ENCODE assay signal across 8 mouse cellular contexts in the genomic region with DNA sequence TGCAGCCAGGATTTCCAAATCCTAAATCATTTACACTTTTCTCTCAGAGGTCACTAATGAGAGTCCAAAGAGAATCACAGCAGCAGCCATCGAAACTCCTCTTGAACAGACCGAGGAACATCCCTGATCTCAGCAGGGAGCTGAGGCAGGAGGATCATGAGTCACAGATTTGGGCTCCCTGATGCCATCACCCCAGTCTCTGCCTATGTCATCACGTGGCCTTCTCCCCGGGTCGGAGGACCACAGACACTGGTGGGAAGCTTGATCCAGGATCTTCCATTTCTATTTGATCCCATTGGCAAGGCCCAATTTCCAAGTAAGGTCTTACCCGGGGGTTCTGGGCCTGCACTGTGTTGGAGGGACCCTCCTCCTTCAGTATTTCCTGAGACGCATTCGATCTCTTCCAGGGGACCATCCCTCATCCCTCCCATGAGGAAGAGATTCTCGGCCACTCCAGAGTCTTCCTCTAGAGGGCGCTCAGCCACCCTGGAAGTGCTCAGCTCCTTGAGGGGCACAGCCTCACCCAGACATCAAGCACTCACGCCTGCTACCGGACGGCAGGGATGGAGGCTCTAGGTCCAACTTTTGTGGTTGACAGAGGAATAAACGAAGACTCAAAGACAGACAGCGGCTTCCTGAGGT. TPM values are rescaled to one million over a fixed set of nuclear protein-coding genes. Genes with fewer than 3 reads are reported as not detected.
A peak's percentile ranks its signal among the peaks of the same experiment; 100 is the strongest.
DNase-seq lines count a peak whose midpoint lies in the region; ATAC-seq lines count a peak whose summit lies in the region.

No protein-coding gene starts in this region.

- H3K9me3 ChIP-seq in embryonic facial prominence, embryonic 14.5 days (ENCODE audit: control insufficient read depth, low read length): no peaks in the 10 kb centered on the region
- no peaks in the 10 kb centered on the region for H3K9me3 ChIP-seq in heart, embryonic 12.5 days (replicated peaks)
- H3K9me3 ChIP-seq in kidney, embryonic 14.5 days (ENCODE audit: control insufficient read depth, low read length): no peaks in the 10 kb centered on the region
- no peaks in the 10 kb centered on the region for H3K9me3 ChIP-seq in liver, embryonic 12.5 days (replicated peaks)
- no peaks in the 10 kb centered on the region for H3K9me3 ChIP-seq in neural tube, embryonic 12.5 days
- H3K9me3 ChIP-seq in stomach, embryonic 15.5 days: no peaks in the 10 kb centered on the region

- no peaks in the 10 kb centered on the region for H3K27me3 ChIP-seq in embryonic facial prominence, embryonic 14.5 days (replicated peaks; ENCODE audit: control insufficient read depth, insufficient read depth, low read length)
- H3K27me3 ChIP-seq in heart, embryonic 12.5 days (replicated peaks): no peaks in the 10 kb centered on the region
- no peaks in the 10 kb centered on the region for H3K27me3 ChIP-seq in kidney, embryonic 14.5 days (ENCODE audit: control insufficient read depth, insufficient read depth, low read length)
- H3K27me3 ChIP-seq in liver, embryonic 12.5 days (replicated peaks): peaks cover 13% of the 10 kb centered on the region
- no peaks in the 10 kb centered on the region for H3K27me3 ChIP-seq in neural tube, embryonic 12.5 days (replicated peaks)
- H3K27me3 ChIP-seq in stomach, embryonic 15.5 days (replicated peaks): no peaks in the 10 kb centered on the region

- no peak overlapping the region for H3K4me2 ChIP-seq in embryonic facial prominence, embryonic 14.5 days (ENCODE audit: low read depth, low read length)
- H3K4me2 ChIP-seq in heart, embryonic 12.5 days: peak overlapping the region; percentile 28; the same call in 1 of the 2 replicates
- no peak overlapping the region for H3K4me2 ChIP-seq in kidney, embryonic 14.5 days (replicated peaks; ENCODE audit: low read depth, low read length)
- H3K4me2 ChIP-seq in liver, embryonic 12.5 days: no peak overlapping the region
- 0 out of 2 replicates have a peak overlapping the region, but pooled peaks have one; percentile 3 for H3K4me2 ChIP-seq in neural tube, embryonic 12.5 days (replicated peaks)
- peak overlapping the region; percentile 10; the same call in 1 of the 2 replicates for H3K4me2 ChIP-seq in stomach, embryonic 15.5 days

- DNase-seq in CD4-positive, CD25-positive, alpha-beta regulatory T cell, adult 2 months (ENCODE audit: low read depth, low spot score): peak; percentile 83
- DNase-seq in adrenal gland, postnatal 36 days: peak; percentile 74 to 81
- DNase-seq in embryonic facial prominence, embryonic 14.5 days (ENCODE audit: low spot score): peak; percentile 71

- no peak overlapping the region for H3K9ac ChIP-seq in embryonic facial prominence, embryonic 14.5 days (ENCODE audit: low read depth, low read length)
- no peak overlapping the region for H3K9ac ChIP-seq in heart, embryonic 12.5 days
- H3K9ac ChIP-seq in kidney, embryonic 14.5 days (ENCODE audit: low read depth, low read length): no peak overlapping the region
- no peak overlapping the region for H3K9ac ChIP-seq in liver, embryonic 12.5 days
- H3K9ac ChIP-seq in neural tube, embryonic 12.5 days: no peak overlapping the region
- H3K9ac ChIP-seq in stomach, embryonic 15.5 days: no peak overlapping the region

- ATAC-seq in embryonic facial prominence, embryonic 14.5 days (ENCODE audit: low read depth): peak; percentile 58
- ATAC-seq in heart, embryonic 12.5 days (ENCODE audit: insufficient number of reproducible peaks, low FRiP score): peak; percentile 77
- ATAC-seq in kidney, embryonic 14.5 days (ENCODE audit: low FRiP score, low TSS enrichment): peak; percentile 89
- peak; percentile 47 for ATAC-seq in liver, embryonic 12.5 days
- ATAC-seq in neural tube, embryonic 12.5 days (ENCODE audit: low FRiP score, low read depth): peak; percentile 66
- no peak; the same call in 1 of the 2 replicates for ATAC-seq in stomach, embryonic 15.5 days (ENCODE audit: insufficient read depth, low FRiP score, low read depth)

- no peaks in the 10 kb centered on the region for H3K36me3 ChIP-seq in embryonic facial prominence, embryonic 14.5 days (ENCODE audit: control insufficient read depth, insufficient read depth, low read length)
- H3K36me3 ChIP-seq in heart, embryonic 12.5 days: no peaks in the 10 kb centered on the region
- H3K36me3 ChIP-seq in kidney, embryonic 14.5 days (ENCODE audit: control insufficient read depth, insufficient read depth, low read length): no peaks in the 10 kb centered on the region
- H3K36me3 ChIP-seq in liver, embryonic 12.5 days: no peaks in the 10 kb centered on the region
- no peaks in the 10 kb centered on the region for H3K36me3 ChIP-seq in neural tube, embryonic 12.5 days
- H3K36me3 ChIP-seq in stomach, embryonic 15.5 days: no peaks in the 10 kb centered on the region

- no peaks in the 10 kb centered on the region for H3K4me1 ChIP-seq in embryonic facial prominence, embryonic 14.5 days (ENCODE audit: control insufficient read depth, insufficient read depth, low read length)
- no peaks in the 10 kb centered on the region for H3K4me1 ChIP-seq in heart, embryonic 12.5 days (replicated peaks)
- H3K4me1 ChIP-seq in kidney, embryonic 14.5 days (ENCODE audit: control insufficient read depth, insufficient read depth, low read length): 0 out of 2 replicates have a peak, but pooled peaks cover 4% of the 10 kb centered on the region
- no peaks in the 10 kb centered on the region for H3K4me1 ChIP-seq in liver, embryonic 12.5 days
- H3K4me1 ChIP-seq in neural tube, embryonic 12.5 days: no peaks in the 10 kb centered on the region
- H3K4me1 ChIP-seq in stomach, embryonic 15.5 days: no peaks in the 10 kb centered on the region; the same call in 1 of the 2 replicates

- 28% methylated on average over 15 of the region's 15 CpGs for WGBS in embryonic facial prominence, embryonic 14.5 days
- WGBS in heart, embryonic 12.5 days: 23% methylated on average over 15 of the region's 15 CpGs
- WGBS in kidney, embryonic 14.5 days: 29% methylated on average over 15 of the region's 15 CpGs
- 22% methylated on average over 15 of the region's 15 CpGs for WGBS in liver, embryonic 12.5 days (ENCODE audit: insufficient replicate concordance)
- 23% methylated on average over 15 of the region's 15 CpGs for whole genome bisulfite sequencing in neural tube, embryonic 12.5 days
- WGBS in stomach, embryonic 15.5 days: 26% methylated on average over 15 of the region's 15 CpGs

- no peak overlapping the region for H3K27ac ChIP-seq in embryonic facial prominence, embryonic 14.5 days (replicated peaks; ENCODE audit: low read depth, low read length)
- no peak overlapping the region for H3K27ac ChIP-seq in heart, embryonic 12.5 days (ENCODE audit: poor library complexity, severe bottlenecking)
- H3K27ac ChIP-seq in kidney, embryonic 14.5 days (ENCODE audit: low read depth, low read length): no peak overlapping the region
- H3K27ac ChIP-seq in liver, embryonic 12.5 days: no peak overlapping the region
- no peak overlapping the region for H3K27ac ChIP-seq in neural tube, embryonic 12.5 days
- H3K27ac ChIP-seq in stomach, embryonic 15.5 days: no peak overlapping the region

- no peak overlapping the region for H3K4me3 ChIP-seq in embryonic facial prominence, embryonic 14.5 days (ENCODE audit: low read depth, low read length)
- no peak overlapping the region for H3K4me3 ChIP-seq in heart, embryonic 12.5 days
- no peak overlapping the region for H3K4me3 ChIP-seq in kidney, embryonic 14.5 days (ENCODE audit: low read length)
- H3K4me3 ChIP-seq in liver, embryonic 12.5 days: no peak overlapping the region
- H3K4me3 ChIP-seq in neural tube, embryonic 12.5 days: no peak overlapping the region
- H3K4me3 ChIP-seq in stomach, embryonic 15.5 days (replicated peaks): no peak overlapping the region

RNA-seq across cellular contexts. Expression of a gene that starts 24.8 kb away (rescaled TPM):
- total RNA-seq in adrenal gland, postnatal 36 days (2021): 10 to 100 TPM; 13.8 to 14.4 TPM
- polyA plus RNA-seq in embryonic facial prominence, embryonic 14.5 days (2014; fragmentation: Nextera tagmentation; extraction: Ambion mirVana): 46.9 and 55.5 TPM in 2 replicates
- polyA plus RNA-seq in heart, embryonic 12.5 days (2016; fragmentation: Nextera tagmentation; extraction: Ambion mirVana): 38.7 and 39.4 TPM in 2 replicates
- 32.5 and 54.4 TPM in 2 replicates for polyA plus RNA-seq in kidney, embryonic 14.5 days (2014; fragmentation: Nextera tagmentation; extraction: Ambion mirVana)
- 4.9 and 6.0 TPM in 2 replicates for polyA plus RNA-seq in liver, embryonic 12.5 days (2016; fragmentation: Nextera tagmentation; extraction: Ambion mirVana)
- 115 and 117 TPM in 2 replicates for polyA plus RNA-seq in neural tube, embryonic 12.5 days (2016; fragmentation: Nextera tagmentation; extraction: Ambion mirVana)
- polyA plus RNA-seq in stomach, embryonic 15.5 days (2015; fragmentation: Nextera tagmentation; extraction: Ambion mirVana): 28.8 and 30.0 TPM in 2 replicates

RNA-seq across cellular contexts. Expression of a gene that starts 30.0 kb away (rescaled TPM):
- 10 to 100 TPM; 47.4 to 51.1 TPM for total RNA-seq in adrenal gland, postnatal 36 days (2021)
- 88.9 and 101 TPM in 2 replicates for polyA plus RNA-seq in embryonic facial prominence, embryonic 14.5 days (2014; fragmentation: Nextera tagmentation; extraction: Ambion mirVana)
- 63.6 and 64.5 TPM in 2 replicates for polyA plus RNA-seq in heart, embryonic 12.5 days (2016; fragmentation: Nextera tagmentation; extraction: Ambion mirVana)
- 104 and 121 TPM in 2 replicates for polyA plus RNA-seq in kidney, embryonic 14.5 days (2014; fragmentation: Nextera tagmentation; extraction: Ambion mirVana)
- 31.7 and 34.8 TPM in 2 replicates for polyA plus RNA-seq in liver, embryonic 12.5 days (2016; fragmentation: Nextera tagmentation; extraction: Ambion mirVana)
- polyA plus RNA-seq in neural tube, embryonic 12.5 days (2016; fragmentation: Nextera tagmentation; extraction: Ambion mirVana): 47.7 and 52.1 TPM in 2 replicates
- 96.0 and 100 TPM in 2 replicates for polyA plus RNA-seq in stomach, embryonic 15.5 days (2015; fragmentation: Nextera tagmentation; extraction: Ambion mirVana)

Comparison
In these comparisons a context has a peak if more than half of its experiments do, and no peak if none do; other contexts are left out.
1. H3K4me2 ChIP-seq: peak in heart, embryonic 12.5 days (single experiment), neural tube, embryonic 12.5 days (single experiment) and stomach, embryonic 15.5 days (single experiment); none in embryonic facial prominence, embryonic 14.5 days (single experiment), kidney, embryonic 14.5 days (single experiment) and liver, embryonic 12.5 days (single experiment).
2. Peak in every context shown above with its lines, with median percentiles within 50 percentile points of each other: DNase-seq.